Mouse (Mus musculus): ENCODE data around the gene Dnajb2.

- no peak for TF ChIP-seq TCF12 (IDR thresholded peaks at IDR 0.05; ENCODE audit: low read depth, low read length)
- no peak for TF ChIP-seq BHLHE40 (IDR thresholded peaks at IDR 0.05; ENCODE audit: low read depth, low read length)
- no peak for TF ChIP-seq CTCF (conservative IDR thresholded peaks at IDR 0.05 in 1 of 2, IDR thresholded peaks at IDR 0.05 in 1 of 2; ENCODE audit: low read depth in 2 of 2, low read length in 2 of 2)
- no peak for TF ChIP-seq ELF1 (IDR thresholded peaks at IDR 0.05; ENCODE audit: low read depth, low read length)
- TF ChIP-seq NELFE (IDR thresholded peaks at IDR 0.05; ENCODE audit: low read depth, low read length) = no peak
- TF ChIP-seq CHD2 (IDR thresholded peaks at IDR 0.05; ENCODE audit: low read length) = no peak
- TF ChIP-seq ZMIZ1 (IDR thresholded peaks at IDR 0.05; ENCODE audit: low read depth, low read length) = no peak
Observed at GRCm38 (mm10) chr1:75278228-75278627, 42.0 kb downstream of the Dnajb2 start, which contains the start of gene Resp18.

Data from CH12.LX (cell line).